In the genomic region with DNA sequence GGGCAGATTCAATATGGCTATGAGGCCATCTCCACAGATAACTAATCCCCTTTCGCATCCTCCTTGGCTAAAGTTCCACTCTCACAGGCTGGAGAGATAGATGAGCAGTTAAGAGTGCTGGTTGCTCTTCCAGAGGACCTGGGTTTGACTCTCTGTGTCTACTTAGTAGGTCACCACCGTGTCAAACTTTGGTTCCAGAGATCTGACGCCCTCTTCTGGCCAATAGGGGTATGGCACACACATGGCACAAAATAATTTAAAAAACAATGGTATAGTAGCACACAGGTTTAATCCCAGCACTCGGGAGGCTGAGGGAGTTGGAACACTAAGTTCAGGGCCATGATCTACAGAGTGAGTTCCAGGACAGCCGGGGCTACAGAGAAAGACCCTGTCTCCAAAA, we compare ENCODE assay signal across 12 mouse cellular contexts. TPM values are rescaled to one million over a fixed set of nuclear protein-coding genes. Genes with fewer than 3 reads are reported as not detected.
DNase-seq lines count a peak whose midpoint lies in the region; ATAC-seq and TF ChIP-seq lines count a peak whose summit lies in the region.
"Had no signal": no experiment of that assay in that cellular context is flagged by ENCODE, and none has a peak within 500 bp of the region (broad histone marks: within the 10 kb centered on the region; RNA-seq: fewer than 3 reads in every experiment).

No protein-coding gene starts in this region.

- DNase-seq in hindbrain, postnatal 0 days (ENCODE audit: low spot score): no peak
- DNase-seq in midbrain, postnatal 0 days (ENCODE audit: low spot score): no peak
- DNase-seq in NIH3T3 (ENCODE audit: low read depth): peak; percentile 44
- DNase-seq in layer of hippocampus, adult 8-10 months (ENCODE audit: low spot score in 2 of 2): no peak
- DNase-seq: gastrocnemius, postnatal 10 days; kidney, postnatal 4 days had no signal

- peak; percentile 68 for TF ChIP-seq CTCF in hindbrain, postnatal 0 days (IDR thresholded peaks at IDR 0.05; ENCODE audit: low read depth)
- peak; percentile 66 for TF ChIP-seq CTCF in midbrain, postnatal 0 days (IDR thresholded peaks at IDR 0.05)
- TF ChIP-seq CTCF in small intestine, adult 2 months (IDR thresholded peaks at IDR 0.05; ENCODE audit: extremely low read depth, insufficient read length, insufficient replicate concordance, low read depth, low read length): peak; percentile 22; the same call in 1 of the 2 replicates

- no peak overlapping the region for H3K4me3 ChIP-seq in hindbrain, postnatal 0 days (ENCODE audit: low read length)
- no peak overlapping the region for H3K4me3 ChIP-seq in hindbrain, embryonic 12.5 days
- no peak overlapping the region for H3K4me3 ChIP-seq in midbrain, postnatal 0 days (ENCODE audit: low read depth, low read length)
- H3K4me3 ChIP-seq in midbrain, embryonic 15.5 days: no peak overlapping the region
- no peak overlapping the region for H3K4me3 ChIP-seq in small intestine, adult 2 months (ENCODE audit: low read depth, low read length)
- H3K4me3 ChIP-seq: forebrain, embryonic 10.5 days; lung, embryonic 15.5 days; midbrain, embryonic 12.5 days had no signal

- H3K27ac ChIP-seq in hindbrain, postnatal 0 days: no peak overlapping the region
- no peak overlapping the region for H3K27ac ChIP-seq in hindbrain, embryonic 12.5 days
- H3K27ac ChIP-seq in midbrain, postnatal 0 days (ENCODE audit: low read depth, low read length): no peak overlapping the region
- no peak overlapping the region for H3K27ac ChIP-seq in midbrain, embryonic 15.5 days
- H3K27ac ChIP-seq in small intestine, adult 2 months (ENCODE audit: insufficient read depth, low read depth, low read length): no peak overlapping the region
- H3K27ac ChIP-seq: forebrain, embryonic 10.5 days; lung, embryonic 15.5 days; midbrain, embryonic 12.5 days had no signal

- no peak overlapping the region for H3K4me2 ChIP-seq in hindbrain, postnatal 0 days (ENCODE audit: low read depth, low read length)
- no peak overlapping the region for H3K4me2 ChIP-seq in hindbrain, embryonic 12.5 days (replicated peaks)
- no peak overlapping the region for H3K4me2 ChIP-seq in midbrain, postnatal 0 days (ENCODE audit: low read depth, low read length, poor library complexity, severe bottlenecking)
- no peak overlapping the region for H3K4me2 ChIP-seq in midbrain, embryonic 15.5 days
- H3K4me2 ChIP-seq: lung, embryonic 15.5 days; midbrain, embryonic 12.5 days had no signal

- no peaks in the 10 kb centered on the region for H3K27me3 ChIP-seq in hindbrain, postnatal 0 days (ENCODE audit: insufficient read depth, low read length)
- H3K27me3 ChIP-seq in hindbrain, embryonic 12.5 days: no peaks in the 10 kb centered on the region
- no peaks in the 10 kb centered on the region for H3K27me3 ChIP-seq in midbrain, postnatal 0 days (ENCODE audit: insufficient read depth, low read length)
- no peaks in the 10 kb centered on the region for H3K27me3 ChIP-seq in midbrain, embryonic 15.5 days (replicated peaks)
- no peaks in the 10 kb centered on the region for H3K27me3 ChIP-seq in small intestine, adult 2 months (ENCODE audit: control insufficient read depth, insufficient read depth, low read length)
- H3K27me3 ChIP-seq: lung, embryonic 15.5 days; midbrain, embryonic 12.5 days had no signal

- H3K9ac ChIP-seq in hindbrain, postnatal 0 days (replicated peaks; ENCODE audit: low read length): no peak overlapping the region
- no peak overlapping the region for H3K9ac ChIP-seq in hindbrain, embryonic 12.5 days
- no peak overlapping the region for H3K9ac ChIP-seq in midbrain, postnatal 0 days (replicated peaks; ENCODE audit: low read length, poor library complexity, severe bottlenecking)
- no peak overlapping the region for H3K9ac ChIP-seq in midbrain, embryonic 15.5 days
- H3K9ac ChIP-seq: lung, embryonic 15.5 days; midbrain, embryonic 12.5 days had no signal

- 71% methylated on average over 5 of the region's 5 CpGs for WGBS in hindbrain, postnatal 0 days
- WGBS in hindbrain, embryonic 12.5 days: 73% methylated on average over 5 of the region's 5 CpGs
- 72% methylated on average over 5 of the region's 5 CpGs for WGBS in midbrain, postnatal 0 days
- whole genome bisulfite sequencing in midbrain, embryonic 15.5 days: 75% methylated on average over 5 of the region's 5 CpGs
- 77% methylated on average over 5 of the region's 5 CpGs for WGBS in small intestine, adult 2 months

- peaks cover 17% of the 10 kb centered on the region; the same call in 1 of the 2 replicates for H3K36me3 ChIP-seq in hindbrain, postnatal 0 days (ENCODE audit: insufficient read depth, low read length)
- H3K36me3 ChIP-seq in hindbrain, embryonic 12.5 days: peaks cover 77% of the 10 kb centered on the region
- peaks cover 53% of the 10 kb centered on the region for H3K36me3 ChIP-seq in midbrain, postnatal 0 days (ENCODE audit: insufficient read depth, low read length)
- 0 out of 2 replicates have a peak, but pooled peaks cover 11% of the 10 kb centered on the region for H3K36me3 ChIP-seq in midbrain, embryonic 15.5 days (replicated peaks)
- H3K36me3 ChIP-seq in small intestine, adult 2 months (ENCODE audit: control insufficient read depth, insufficient read depth, low read length): peaks cover 16% of the 10 kb centered on the region; the same call in 1 of the 2 replicates

- no peaks in the 10 kb centered on the region for H3K9me3 ChIP-seq in hindbrain, postnatal 0 days (ENCODE audit: low read length)
- no peaks in the 10 kb centered on the region for H3K9me3 ChIP-seq in hindbrain, embryonic 12.5 days (replicated peaks)
- no peaks in the 10 kb centered on the region for H3K9me3 ChIP-seq in midbrain, postnatal 0 days (ENCODE audit: low read length)
- H3K9me3 ChIP-seq in midbrain, embryonic 15.5 days: no peaks in the 10 kb centered on the region
- H3K9me3 ChIP-seq: forebrain, embryonic 10.5 days; lung, embryonic 15.5 days; midbrain, embryonic 12.5 days had no signal

- no peak for TF ChIP-seq POLR2A in small intestine, adult 2 months (IDR thresholded peaks at IDR 0.05; ENCODE audit: low read depth, low read length)

- H3K4me1 ChIP-seq in hindbrain, postnatal 0 days (ENCODE audit: insufficient read depth, low read length): peaks cover 10% of the 10 kb centered on the region; the same call in 1 of the 2 replicates
- H3K4me1 ChIP-seq in hindbrain, embryonic 12.5 days: peaks cover 12% of the 10 kb centered on the region
- H3K4me1 ChIP-seq in midbrain, postnatal 0 days (ENCODE audit: insufficient read depth, low read length): peaks cover 5% of the 10 kb centered on the region; the same call in 1 of the 2 replicates
- peaks cover 16% of the 10 kb centered on the region for H3K4me1 ChIP-seq in midbrain, embryonic 15.5 days
- H3K4me1 ChIP-seq in small intestine, adult 2 months (ENCODE audit: control insufficient read depth, insufficient read depth, insufficient read length, low read length): peaks cover 3% of the 10 kb centered on the region

- no peak for ATAC-seq in hindbrain, postnatal 0 days
- no peak for ATAC-seq in hindbrain, embryonic 12.5 days (ENCODE audit: low FRiP score)
- no peak for ATAC-seq in midbrain, postnatal 0 days (ENCODE audit: low FRiP score)
- ATAC-seq in midbrain, embryonic 15.5 days (replicated peaks): no peak

RNA-seq across cellular contexts. Expression of gene Slc48a1, which starts 15.9 kb away (rescaled TPM):
- 84.4 and 89.3 TPM in 2 replicates for total RNA-seq in hindbrain, postnatal 0 days (2014; rRNA removed)
- polyA plus RNA-seq in hindbrain, postnatal 0 days (2015; fragmentation: Nextera tagmentation; extraction: Ambion mirVana): 140 and 152 TPM in 2 replicates
- 41.6 and 43.3 TPM in 2 replicates for polyA plus RNA-seq in hindbrain, embryonic 12.5 days (2016; fragmentation: Nextera tagmentation; extraction: Ambion mirVana)
- total RNA-seq in midbrain, postnatal 0 days (2014; rRNA removed): 61.5 and 78.8 TPM in 2 replicates
- polyA plus RNA-seq in midbrain, postnatal 0 days (2015; fragmentation: Nextera tagmentation; extraction: Ambion mirVana): 152 and 173 TPM in 2 replicates
- polyA plus RNA-seq in midbrain, embryonic 15.5 days (2015; fragmentation: Nextera tagmentation; extraction: Ambion mirVana): 85.7 and 90.1 TPM in 2 replicates
- polyA plus RNA-seq in small intestine, adult 2 months (2012; rRNA removed): 20.8 and 22.1 TPM in 2 replicates
- total RNA-seq in layer of hippocampus, adult 8-10 months (2022): 100 to 1,000 TPM; 131 to 151 (median 146) TPM

RNA-seq across cellular contexts. Expression of gene Rapgef3, which starts 26.5 kb away (rescaled TPM):
- total RNA-seq in hindbrain, postnatal 0 days (2014; rRNA removed): 26.4 and 41.9 TPM in 2 replicates
- polyA plus RNA-seq in hindbrain, postnatal 0 days (2015; fragmentation: Nextera tagmentation; extraction: Ambion mirVana): 10.3 and 12.2 TPM in 2 replicates
- polyA plus RNA-seq in hindbrain, embryonic 12.5 days (2016; fragmentation: Nextera tagmentation; extraction: Ambion mirVana): 9.1 and 10.7 TPM in 2 replicates
- 34.9 and 39.7 TPM in 2 replicates for total RNA-seq in midbrain, postnatal 0 days (2014; rRNA removed)
- 15.8 and 16.5 TPM in 2 replicates for polyA plus RNA-seq in midbrain, postnatal 0 days (2015; fragmentation: Nextera tagmentation; extraction: Ambion mirVana)
- 15.4 and 16.8 TPM in 2 replicates for polyA plus RNA-seq in midbrain, embryonic 15.5 days (2015; fragmentation: Nextera tagmentation; extraction: Ambion mirVana)
- polyA plus RNA-seq in small intestine, adult 2 months (2012; rRNA removed): 11.3 and 17.1 TPM in 2 replicates
- 10 to 100 TPM; 52.2 to 70.6 (median 55.7) TPM for total RNA-seq in layer of hippocampus, adult 8-10 months (2022)

RNA-seq across cellular contexts. Expression of gene Hdac7, which starts 50.0 kb away (rescaled TPM):
- total RNA-seq in hindbrain, postnatal 0 days (2014; rRNA removed): 23.6 and 28.6 TPM in 2 replicates
- 21.7 and 23.7 TPM in 2 replicates for polyA plus RNA-seq in hindbrain, postnatal 0 days (2015; fragmentation: Nextera tagmentation; extraction: Ambion mirVana)
- 26.7 and 29.1 TPM in 2 replicates for polyA plus RNA-seq in hindbrain, embryonic 12.5 days (2016; fragmentation: Nextera tagmentation; extraction: Ambion mirVana)
- total RNA-seq in midbrain, postnatal 0 days (2014; rRNA removed): 22.4 and 24.2 TPM in 2 replicates
- 28.7 and 29.2 TPM in 2 replicates for polyA plus RNA-seq in midbrain, postnatal 0 days (2015; fragmentation: Nextera tagmentation; extraction: Ambion mirVana)
- 31.8 and 34.5 TPM in 2 replicates for polyA plus RNA-seq in midbrain, embryonic 15.5 days (2015; fragmentation: Nextera tagmentation; extraction: Ambion mirVana)
- polyA plus RNA-seq in small intestine, adult 2 months (2012; rRNA removed): 21.3 and 29.9 TPM in 2 replicates
- total RNA-seq in layer of hippocampus, adult 8-10 months (2022): 10 to 100 TPM; 28.0 to 41.5 (median 34.1) TPM
